Mouse (Mus musculus) layer of hippocampus, postnatal 36 days (tissue): Measurements from ENCODE around the gene Lrrc4. TPM values are rescaled to one million over a fixed set of nuclear protein-coding genes. Genes with fewer than 3 reads are reported as not detected.

Source experiments
- DNase-seq, 2 experiments: peaks; one replicate each; pipeline ENCODE4 v3.0.0; 2022
- total RNA-seq, 2 experiments: library from RNA; stranded (reverse); gene quantifications; 2 replicates each; pipeline ENCODE4 v1.2.3; 2021

Gene Lrrc4
- total RNA-seq, 2 experiments from 2014 or later, result 88.9 to 90.2 TPM

- no peak for DNase-seq
Observed at GRCm38 (mm10) chr6:28854598-28854997, 23.1 kb upstream of the Lrrc4 start.

- no peak for DNase-seq
Observed at GRCm38 (mm10) chr6:28853654-28854053, 22.1 kb upstream of the Lrrc4 start.

- no peak for DNase-seq
Observed at GRCm38 (mm10) chr6:28853164-28853563, 21.6 kb upstream of the Lrrc4 start.

- DNase-seq, result no peak
Observed at GRCm38 (mm10) chr6:28852342-28852741, 20.8 kb upstream of the Lrrc4 start.

- DNase-seq, result no peak
Observed at GRCm38 (mm10) chr6:28850326-28850900, 18.9 kb upstream of the Lrrc4 start.

- DNase-seq, result no peak
Observed at GRCm38 (mm10) chr6:28849317-28849716, 17.8 kb upstream of the Lrrc4 start.

GRCm38 (mm10) chr6:28848891-28849290, 17.3 kb upstream of the Lrrc4 start:
- DNase-seq, result no peak

- DNase-seq, result no peak
Observed at GRCm38 (mm10) chr6:28848285-28848794, 16.8 kb upstream of the Lrrc4 start.

- no peak for DNase-seq
Observed at GRCm38 (mm10) chr6:28847616-28848015, 16.1 kb upstream of the Lrrc4 start.

GRCm38 (mm10) chr6:28845610-28846009, 14.1 kb upstream of the Lrrc4 start:
- DNase-seq, result no peak

- peak; percentile 71 to 78 for DNase-seq
Observed at GRCm38 (mm10) chr6:28842375-28843276, 11.1 kb upstream of the Lrrc4 start.

GRCm38 (mm10) chr6:28841569-28841968, 10.0 kb upstream of the Lrrc4 start:
- DNase-seq, result no peak

- no peak for DNase-seq
Observed at GRCm38 (mm10) chr6:28836600-28836999, 5.1 kb upstream of the Lrrc4 start.

- DNase-seq, result no peak
Observed at GRCm38 (mm10) chr6:28834046-28834445, 2.5 kb upstream of the Lrrc4 start.

GRCm38 (mm10) chr6:28833380-28833822, 1.9 kb upstream of the Lrrc4 start:
- peak; percentile 67 to 79 for DNase-seq

GRCm38 (mm10) chr6:28832751-28833291, 1.3 kb upstream of the Lrrc4 start:
- peak in 1 of 2 experiments; percentile 56 for DNase-seq

- peak in 1 of 2 experiments; percentile 64 for DNase-seq
Observed at GRCm38 (mm10) chr6:28831854-28832750, 555 bp upstream of the Lrrc4 start.

- DNase-seq, result peak in 1 of 2 experiments; percentile 28
Observed at GRCm38 (mm10) chr6:28830306-28830705, 1.2 kb downstream of the Lrrc4 start.

- DNase-seq, result peak; percentile 77
Observed at GRCm38 (mm10) chr6:28828593-28828992, 3.0 kb downstream of the Lrrc4 start.

GRCm38 (mm10) chr6:28827565-28827964, 4.0 kb downstream of the Lrrc4 start:
- no peak for DNase-seq

- DNase-seq, result no peak
Observed at GRCm38 (mm10) chr6:28826689-28827389, 4.7 kb downstream of the Lrrc4 start.
